Mouse (Mus musculus): ENCODE data around the gene Ccdc88a.

DNA sequence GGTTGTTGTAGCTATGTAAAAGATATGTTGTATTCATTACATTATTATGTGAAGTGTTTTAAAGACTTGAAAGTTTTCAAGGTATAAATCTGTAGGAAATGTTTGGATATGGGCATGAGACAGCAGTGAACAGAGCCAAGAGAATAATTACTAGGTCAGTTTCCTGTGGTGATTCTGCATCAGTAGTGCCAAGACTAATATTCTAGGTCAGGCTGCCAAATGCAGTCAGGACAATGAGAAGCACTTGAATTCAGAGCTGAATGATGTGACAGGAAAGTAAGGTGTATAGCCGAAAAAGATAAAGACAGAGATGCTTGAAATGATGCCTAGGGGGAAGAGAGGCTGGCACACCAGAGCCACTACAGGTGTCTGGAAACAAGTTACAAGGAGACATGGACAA lies 21.2 kb upstream of the Ccdc88a start:
- TF ChIP-seq CTCF (IDR thresholded peaks at IDR 0.05; ENCODE audit: extremely low read depth, insufficient read depth, low read length) (no peak), POLR2A (IDR thresholded peaks at IDR 0.05; ENCODE audit: extremely low read depth, insufficient read depth, low read length) (no peak)

All from cortical plate, adult 2 months (tissue).